Mouse (Mus musculus): Measurements from ENCODE around the gene Add1.
"Not testable (repeated sequence)": the region's sequence is repeated elsewhere in the genome, so short reads cannot be mapped to it uniquely, and the experiment has no call there.

Add1 gene

DNA sequence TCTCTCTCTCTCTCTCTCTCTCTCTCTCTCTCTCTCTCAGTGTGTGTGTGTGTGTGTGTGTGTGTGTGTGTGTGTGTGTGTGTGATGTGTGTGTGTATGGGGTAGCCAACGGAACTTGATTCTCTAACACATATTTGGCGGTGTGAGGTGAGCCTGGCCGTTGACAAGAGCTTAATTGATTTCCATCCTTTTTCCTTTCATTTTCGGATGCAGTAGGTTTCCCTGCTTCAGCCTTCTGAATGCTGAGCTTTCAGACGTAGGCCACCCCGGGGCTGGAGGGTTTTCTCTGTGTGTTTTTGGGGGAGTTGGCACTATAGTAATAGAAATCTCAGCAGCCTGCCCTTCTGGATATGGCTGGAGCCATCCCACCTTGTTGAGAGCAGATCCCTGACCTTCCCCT lies 23.2 kb upstream of the Add1 start:
- DNase-seq (ENCODE audit: low spot score): no peak

DNA sequence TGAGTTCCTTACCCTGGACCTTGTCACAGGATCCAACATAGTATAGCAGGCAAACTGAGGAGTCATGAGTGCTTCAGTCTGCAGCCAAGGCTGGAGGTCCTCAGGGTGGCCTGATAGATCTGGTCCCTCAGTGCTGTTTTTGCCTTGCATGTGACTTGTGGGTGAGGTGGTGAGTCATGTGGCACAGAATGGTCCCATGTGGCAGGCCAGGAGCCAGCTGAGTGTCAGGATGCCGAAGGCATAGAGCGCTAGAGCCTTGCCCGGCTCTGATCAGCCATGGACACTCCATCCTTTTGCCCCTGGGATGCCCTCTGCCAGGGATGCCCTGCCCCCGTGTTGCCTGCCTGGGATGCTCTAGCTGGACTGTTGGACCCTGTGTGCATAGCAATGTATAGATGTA lies 21.6 kb upstream of the Add1 start:
- no peak for DNase-seq (ENCODE audit: low spot score)

DNA sequence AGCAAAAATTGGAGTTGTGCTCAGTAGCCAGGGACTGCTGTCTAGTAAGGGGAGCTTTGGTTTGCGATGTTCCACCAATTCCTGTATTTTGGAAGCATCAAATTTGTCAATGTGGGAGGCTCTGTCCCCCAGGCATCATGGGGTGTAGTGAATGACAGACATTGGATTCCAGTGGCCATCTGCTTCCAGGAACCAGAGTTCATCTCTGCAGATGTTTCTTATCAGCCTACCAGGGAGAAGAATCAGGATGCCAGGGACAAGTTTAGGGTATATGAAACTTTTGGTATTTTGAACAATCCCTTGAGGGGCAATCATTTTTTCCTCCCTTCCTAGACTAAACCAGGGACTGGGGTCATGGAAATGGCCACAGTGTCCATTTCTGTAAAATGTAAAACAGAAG lies 9.6 kb upstream of the Add1 start:
- no peak for DNase-seq (ENCODE audit: low spot score)

DNA sequence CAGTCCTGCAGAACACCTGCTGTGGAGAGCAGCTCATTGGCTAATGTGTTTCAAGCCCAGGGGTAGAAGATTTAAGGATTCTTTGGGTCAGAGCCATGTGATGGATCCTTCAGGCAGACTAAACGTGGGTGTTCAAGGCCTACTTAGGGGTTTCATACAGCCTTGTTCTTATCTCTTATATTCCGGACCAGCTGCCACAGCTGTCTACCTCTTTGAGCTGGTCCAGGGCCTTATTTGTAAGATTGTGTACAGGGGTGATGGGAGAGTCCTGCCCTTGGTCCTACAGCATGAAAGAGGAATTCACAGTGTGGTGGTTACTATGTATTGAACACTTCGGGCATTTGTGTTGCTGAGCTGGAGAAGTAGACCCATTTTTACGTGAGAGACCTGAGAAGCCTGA lies 9.2 kb upstream of the Add1 start:
- no peak for DNase-seq (ENCODE audit: low spot score)

DNA sequence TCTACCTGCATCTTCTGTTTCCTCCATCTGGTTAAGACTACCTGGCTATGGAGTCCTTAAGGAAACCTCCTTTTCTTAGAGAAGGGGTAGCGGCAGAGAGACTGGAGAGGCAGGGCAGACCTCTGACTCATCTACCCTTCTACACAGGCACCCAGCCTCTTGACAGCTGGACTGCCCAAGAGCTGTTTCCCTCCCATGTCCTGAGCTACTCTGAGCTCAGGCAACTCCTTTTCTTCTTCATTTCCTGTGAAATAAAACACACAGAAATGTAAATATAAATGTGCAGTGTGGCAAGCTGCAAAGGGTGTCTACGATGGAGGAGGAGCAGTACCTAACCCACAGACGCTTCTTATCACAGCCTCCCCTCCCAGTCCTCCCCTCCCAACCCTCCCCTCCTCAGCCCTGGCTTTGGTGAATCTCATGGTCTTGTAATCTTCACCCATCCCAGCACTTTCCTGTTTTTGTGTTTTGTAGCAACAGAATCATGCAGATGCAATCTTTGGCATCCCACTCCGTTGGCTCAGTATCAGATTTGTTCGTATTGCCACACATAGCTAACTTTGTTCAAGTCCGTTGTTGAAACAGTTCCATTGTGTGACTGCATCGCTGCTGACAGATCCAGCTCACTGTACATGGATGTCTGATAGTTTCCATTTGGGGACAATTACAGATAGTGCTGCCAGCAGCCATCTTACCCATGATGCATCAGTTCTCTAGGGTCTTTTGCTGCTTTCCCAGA lies 7.8 kb upstream of the Add1 start:
- no peak for DNase-seq (ENCODE audit: low spot score)

DNA sequence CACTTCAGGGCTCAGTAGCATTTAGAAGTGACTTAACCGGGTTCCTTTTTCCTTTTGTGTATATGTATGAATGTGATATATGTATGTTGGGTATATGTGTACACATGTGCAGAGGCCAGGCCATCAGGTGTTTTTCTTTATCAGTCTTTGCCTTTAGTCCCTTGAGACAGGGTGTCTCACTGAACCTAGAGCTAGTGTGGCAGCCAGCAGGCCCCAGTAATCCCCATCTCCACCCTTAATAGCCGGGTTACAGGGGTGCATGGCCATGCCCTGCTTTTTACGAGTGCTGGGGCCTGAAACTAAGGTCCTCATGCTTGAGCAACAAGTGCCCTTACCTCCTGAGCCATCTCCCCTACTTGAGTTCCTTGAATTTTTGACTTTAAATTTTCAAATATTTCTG lies 1.9 kb upstream of the Add1 start:
- DNase-seq (ENCODE audit: low spot score): no peak

DNA sequence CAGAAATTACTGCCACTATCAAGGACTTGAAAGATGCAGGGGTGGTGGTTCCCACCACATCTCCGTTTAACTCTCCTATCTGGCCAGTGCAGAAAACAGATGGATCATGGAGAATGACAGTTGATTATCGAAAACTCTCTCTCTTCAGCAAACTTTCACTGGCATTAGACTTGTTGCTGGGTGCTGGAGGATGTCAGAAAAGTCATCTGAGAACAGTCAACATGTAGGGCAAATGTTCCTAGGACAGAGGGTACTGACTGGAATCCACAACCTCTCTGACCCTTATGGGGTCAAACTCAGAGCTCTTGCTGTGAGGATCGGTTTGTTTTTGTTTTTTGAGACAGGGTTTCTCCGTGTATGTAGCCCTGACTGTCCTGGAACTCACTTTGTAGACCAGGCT lies 896 bp upstream of the Add1 start:
- not testable (repeated sequence) for DNase-seq (ENCODE audit: low spot score)

DNA sequence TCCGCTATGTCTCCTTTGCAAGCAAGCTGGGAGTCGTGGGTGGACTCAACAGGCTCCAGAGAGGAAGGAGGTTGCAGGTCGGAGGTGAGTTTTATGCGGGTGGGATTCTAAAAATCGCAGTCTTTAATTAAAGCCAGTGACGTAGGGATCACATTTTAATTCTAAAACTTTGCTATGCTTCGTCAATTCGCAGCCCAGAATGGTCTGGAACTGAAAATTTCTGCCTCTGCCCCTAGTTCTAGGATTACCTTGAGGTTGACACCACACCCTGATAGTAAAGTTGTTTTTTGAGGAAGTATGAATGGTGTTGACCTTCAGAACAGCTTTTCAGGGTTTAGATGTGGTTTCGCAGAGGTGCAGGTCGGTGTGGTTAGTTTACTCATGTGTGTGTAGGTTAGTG lies 1.3 kb downstream of the Add1 start:
- DNase-seq (ENCODE audit: low spot score): no peak

DNA sequence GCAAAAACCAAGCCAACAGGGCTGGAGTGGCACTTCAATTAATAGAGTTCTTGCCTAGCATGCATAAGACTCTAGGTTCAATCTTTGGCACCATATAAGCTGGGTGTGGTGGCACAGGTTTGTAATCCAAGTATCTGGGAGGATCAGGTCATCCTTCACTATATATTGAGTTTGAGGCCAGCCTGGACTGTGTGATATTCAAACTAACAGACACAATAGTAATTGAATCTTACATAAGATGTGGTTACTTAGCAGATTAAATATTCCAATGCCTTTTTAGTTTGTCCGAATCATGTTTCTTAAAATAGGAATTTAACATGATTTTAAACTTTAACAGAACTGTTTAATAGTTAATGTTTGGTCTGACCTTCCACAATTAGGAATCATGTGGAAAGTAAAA lies 2.8 kb downstream of the Add1 start:
- no peak for DNase-seq (ENCODE audit: low spot score)

DNA sequence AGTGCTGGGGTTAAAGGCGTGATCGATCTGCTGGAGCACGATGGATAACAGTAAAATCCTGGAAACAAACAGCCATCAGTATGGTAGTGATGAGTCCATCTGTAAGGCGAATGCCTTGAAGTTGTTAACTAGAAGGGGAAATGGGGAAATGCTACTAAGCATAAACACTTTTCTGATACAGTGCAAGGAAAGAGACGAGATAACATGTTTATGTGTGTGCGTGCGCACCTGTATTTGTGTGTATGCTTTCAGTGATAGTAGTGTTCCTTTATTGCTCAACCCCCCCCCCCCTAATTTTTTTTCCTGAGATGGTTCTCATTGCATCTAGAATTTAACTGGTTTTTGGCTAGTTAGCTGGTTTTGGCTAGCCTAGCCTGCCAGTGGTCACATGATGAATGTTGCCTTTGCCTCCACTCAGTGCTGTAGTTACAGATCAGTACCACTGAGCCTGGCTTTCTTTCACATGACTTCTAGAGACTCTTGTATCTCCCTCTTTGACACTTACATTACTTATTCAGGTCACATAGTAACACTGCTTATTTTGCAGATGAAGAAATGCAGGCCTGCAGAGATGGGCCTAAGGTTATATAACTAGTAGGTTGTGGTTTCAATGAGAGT lies 4.7 kb downstream of the Add1 start:
- no peak for DNase-seq (ENCODE audit: low spot score)

DNA sequence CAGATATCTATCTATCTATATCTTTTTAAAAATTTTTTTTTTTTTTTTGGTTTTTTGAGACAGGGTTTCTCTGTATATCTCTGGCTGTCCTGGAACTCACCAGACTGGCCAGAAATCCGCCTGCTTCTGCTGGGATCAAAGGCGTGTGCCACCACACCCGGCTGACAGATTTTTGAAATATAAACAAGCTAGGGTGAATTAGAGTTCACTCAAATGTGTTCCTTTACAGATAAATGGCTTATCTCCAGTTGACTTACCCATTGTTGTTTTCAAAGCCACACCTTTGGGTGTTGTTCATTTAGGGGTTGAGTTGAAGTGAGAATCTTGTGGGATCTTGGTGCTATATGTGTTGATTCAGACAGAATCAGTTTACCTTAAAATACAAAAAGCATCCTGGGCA lies 5.9 kb downstream of the Add1 start:
- no peak for DNase-seq (ENCODE audit: low spot score)

DNA sequence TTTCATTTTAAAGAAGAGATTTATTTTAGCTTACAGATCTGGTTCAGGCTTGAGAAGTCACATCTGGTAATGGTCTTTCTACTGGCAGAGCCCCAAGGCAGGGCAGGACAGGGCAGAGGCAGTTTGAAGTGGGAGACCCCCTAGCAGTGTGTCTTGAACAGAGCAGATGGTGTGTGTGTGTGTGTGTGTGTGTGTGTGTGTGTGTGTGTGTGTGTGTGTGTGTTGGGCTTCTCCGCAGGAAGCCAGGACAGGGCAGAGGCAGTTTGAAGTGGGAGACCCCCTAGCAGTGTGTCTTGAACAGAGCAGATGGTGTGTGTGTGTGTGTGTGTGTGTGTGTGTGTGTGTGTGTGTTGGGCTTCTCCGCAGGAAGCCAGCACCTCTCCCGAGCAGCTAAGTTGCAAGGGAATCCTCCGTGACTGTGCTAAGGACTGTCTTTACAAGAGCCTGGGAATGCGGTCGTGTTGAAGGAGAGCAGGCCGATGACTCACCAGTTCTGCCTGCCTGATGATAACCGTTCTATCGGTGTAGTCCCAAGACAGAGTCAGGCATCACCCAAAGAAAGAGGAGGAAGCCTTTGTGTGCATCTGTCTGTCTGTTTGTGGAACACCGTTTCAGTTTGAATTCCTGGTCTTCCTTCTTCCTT lies 8.3 kb downstream of the Add1 start:
- DNase-seq (ENCODE audit: low spot score): not testable (repeated sequence)

DNA sequence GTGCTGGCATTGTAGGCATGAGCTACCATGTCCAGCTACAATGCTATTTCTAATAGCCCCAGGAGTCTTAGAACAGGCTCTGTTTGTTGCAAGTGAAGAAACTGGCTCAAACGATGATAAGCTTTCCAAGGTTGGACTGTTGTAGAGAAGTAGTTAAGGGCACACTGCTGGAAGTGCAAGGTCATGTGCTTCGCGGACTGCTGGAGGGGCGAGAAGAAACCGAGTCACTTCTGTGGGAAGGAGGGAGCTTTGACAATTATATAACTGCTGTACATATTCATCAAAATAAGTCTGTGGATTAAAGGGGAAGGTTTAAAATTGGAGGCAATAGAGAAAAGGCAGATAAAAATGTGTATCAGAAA lies 8.8 kb downstream of the Add1 start:
- no peak for DNase-seq (ENCODE audit: low spot score)

DNA sequence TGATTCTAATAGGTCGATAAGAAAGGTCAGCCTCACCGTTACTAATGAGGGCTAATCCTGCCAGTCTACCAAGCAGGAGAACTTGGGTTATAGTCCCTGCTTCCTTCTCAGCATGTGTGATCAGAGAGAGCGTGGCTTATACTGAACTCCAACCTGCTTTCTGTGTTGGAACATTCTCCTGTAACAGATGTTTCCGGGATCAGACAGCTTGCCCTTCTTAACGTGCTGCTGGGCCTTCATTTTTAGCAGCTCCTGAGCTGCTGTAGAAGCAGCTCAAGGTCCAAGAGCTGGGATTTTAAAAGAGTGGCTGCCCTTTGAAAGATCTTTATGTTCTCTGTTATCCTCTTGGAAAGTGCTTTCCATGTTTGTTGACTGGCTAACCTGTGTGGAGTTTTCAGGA lies 11.8 kb downstream of the Add1 start:
- no peak for DNase-seq (ENCODE audit: low spot score)

DNA sequence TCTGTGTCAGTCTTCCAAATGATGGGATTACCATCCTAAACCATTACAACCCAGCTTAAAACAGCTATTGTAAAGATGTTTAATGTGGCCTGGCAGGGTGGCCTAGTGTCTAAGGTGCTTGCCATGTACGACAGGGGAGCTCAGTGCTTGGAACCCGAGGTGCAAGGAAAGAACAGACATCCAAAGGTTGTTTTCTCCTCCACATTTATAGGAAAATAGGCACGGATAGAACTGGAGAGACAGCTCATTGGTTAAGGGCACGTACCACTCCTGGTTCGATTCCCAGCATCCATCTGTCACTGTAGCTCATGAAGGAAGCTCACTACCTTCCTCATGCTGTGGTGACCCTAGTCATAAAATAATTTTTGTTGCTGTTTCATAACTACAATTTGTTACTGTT lies 14.4 kb downstream of the Add1 start:
- no peak for DNase-seq (ENCODE audit: low spot score)

DNA sequence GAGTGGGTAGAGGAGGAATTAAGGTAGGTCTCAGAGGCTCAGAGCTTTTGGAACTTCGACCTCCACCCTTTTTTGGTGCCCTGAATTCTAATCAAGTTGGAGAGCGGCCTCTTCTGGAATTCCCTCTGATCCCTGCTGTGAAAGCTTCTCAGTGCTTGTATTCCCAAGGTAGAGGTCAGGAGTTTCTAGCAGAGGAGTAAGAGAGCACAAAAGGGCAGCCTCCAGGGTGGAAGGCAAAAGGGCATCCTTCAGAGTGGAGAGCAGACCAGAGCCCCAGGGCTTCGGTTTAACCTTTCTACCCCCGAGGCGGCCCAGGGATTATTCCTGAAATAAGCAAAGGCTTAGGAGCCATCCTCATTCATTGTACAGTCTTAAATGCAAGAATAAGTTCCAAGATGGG lies 16.6 kb downstream of the Add1 start:
- no peak for DNase-seq (ENCODE audit: low spot score)

DNA sequence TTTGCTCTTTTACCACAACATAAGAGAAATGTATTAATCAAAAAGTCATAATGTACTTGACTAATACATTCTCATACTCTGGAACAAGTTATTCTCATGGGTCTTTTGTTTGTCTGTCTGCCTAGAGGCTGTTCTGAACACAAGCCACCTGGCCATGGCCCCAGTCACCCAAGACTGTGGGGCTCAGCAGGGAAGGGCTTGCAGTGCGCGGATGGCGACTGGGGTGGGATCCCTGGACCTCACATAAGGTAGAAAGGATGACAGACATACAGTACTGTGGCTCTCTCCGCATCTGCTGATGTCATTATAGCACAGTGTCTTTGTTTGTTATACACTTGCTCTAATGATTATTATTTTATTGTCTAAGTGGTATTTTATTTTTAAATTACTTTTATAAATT lies 17.2 kb downstream of the Add1 start:
- DNase-seq (ENCODE audit: low spot score): no peak

DNA sequence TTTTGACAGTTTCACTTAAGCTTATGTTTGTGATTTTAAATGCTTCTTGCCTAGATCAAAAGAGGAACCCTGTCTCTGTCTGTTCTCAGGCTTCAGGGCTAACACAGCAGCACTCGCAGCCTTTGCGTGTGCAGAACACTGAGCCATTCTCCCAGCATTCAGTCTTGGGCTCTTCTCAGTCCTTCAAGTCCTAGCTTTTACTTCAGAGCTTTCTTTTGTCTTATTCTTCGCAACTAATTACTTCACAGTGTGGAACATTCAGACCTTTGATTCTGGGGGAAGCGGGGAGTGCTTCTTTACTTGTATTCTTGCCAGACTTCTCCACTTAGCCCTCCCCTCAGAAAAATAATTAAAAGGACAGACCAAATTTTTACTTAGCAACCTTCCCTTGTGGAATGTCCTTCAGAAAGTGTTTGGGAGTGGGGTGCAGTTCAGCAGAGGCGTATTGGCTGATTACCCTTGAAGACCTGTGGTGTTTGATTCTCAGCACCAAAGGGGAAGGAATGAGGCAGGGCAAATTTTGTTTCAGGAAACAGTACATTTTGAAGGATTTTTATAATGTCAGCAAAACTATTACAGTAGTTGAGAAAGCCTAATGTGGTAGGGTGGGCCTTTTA lies 18.0 kb downstream of the Add1 start:
- no peak for DNase-seq (ENCODE audit: low spot score)

DNA sequence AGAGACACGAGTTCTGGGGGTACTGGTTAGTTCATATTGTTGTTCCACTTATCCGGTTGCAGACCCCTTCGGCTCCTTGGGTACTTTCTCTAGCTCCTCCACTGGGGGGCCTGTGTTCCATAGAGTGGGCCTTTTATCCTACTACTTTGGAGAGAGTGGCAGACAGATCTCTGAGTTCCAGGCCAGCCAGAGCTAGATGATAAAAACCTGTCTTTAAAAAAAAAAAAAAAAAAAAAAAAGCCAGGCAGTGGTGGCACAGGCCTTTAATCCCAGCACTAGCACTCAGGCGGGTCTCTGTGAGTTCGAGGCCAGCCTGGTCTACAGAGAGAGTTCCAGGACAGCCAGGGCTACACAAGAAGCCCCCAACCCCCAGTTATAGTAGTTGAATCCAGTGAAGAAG lies 18.8 kb downstream of the Add1 start:
- DNase-seq (ENCODE audit: low spot score): not testable (repeated sequence)

DNA sequence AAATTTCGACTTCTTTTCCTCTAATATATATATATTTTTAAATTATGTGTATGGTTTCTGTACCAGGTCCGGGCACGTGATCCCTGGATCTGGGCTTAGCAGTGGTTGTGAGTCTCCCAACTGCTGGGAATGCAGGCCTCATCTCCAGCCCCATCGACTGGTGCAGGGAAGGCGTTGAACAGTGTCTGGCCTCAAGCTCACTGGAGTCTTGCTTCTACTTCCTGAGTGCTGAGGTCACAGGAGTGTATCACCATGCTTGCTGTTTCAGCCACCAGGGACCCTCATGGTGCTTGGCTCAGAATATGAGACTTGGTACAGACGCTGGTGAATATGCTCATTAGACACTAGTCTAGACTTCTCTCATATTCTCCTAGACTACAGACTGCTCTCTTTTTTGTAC lies 19.2 kb downstream of the Add1 start:
- DNase-seq (ENCODE audit: low spot score): no peak

DNA sequence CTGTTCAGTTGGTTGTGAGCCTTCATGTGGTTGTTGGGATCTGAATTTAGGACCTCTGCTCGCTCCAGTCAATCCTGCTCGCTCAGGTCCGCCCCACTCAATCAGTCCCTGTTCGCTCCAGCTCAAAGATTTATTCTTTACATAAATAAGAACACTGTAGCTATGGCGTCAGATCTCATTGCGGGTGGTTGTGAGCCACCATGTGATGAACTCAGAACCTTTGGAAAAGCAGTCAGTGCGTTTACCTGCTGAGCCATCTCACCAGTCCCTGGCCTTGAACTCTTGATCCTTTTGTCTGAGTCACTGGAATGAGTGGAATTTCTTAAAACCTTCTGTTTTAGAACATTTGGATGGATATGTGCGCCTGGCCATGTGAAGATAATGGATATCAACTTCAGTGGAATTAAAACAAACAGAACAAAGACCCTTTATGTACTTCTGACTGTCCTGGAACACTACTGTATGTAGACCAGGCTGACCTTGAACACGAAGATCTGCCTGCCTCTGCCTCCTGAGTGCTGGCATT lies 19.8 kb downstream of the Add1 start:
- no peak for DNase-seq (ENCODE audit: low spot score)

DNA sequence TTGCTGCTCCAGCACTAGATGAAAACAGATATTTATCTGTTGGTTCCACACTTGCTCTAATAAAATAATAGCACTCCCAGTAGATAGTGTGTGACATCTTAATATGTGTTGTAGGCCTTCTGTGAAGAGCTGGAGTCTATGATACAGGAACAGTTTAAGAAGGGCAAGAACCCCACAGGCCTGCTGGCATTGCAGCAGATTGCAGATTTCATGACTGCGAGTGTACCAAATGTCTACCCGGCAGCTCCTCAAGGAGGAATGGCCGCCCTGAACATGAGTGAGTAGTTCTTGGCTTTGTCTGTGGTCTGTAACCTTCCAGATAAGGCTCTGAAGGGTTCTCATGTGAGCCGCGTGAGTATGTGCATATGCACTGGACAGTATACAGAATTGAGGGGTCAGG lies 31.1 kb downstream of the Add1 start:
- DNase-seq (ENCODE audit: low spot score): no peak
